Mouse (Mus musculus): ENCODE data around the gene Txnip.

GRCm38 (mm10) chr3:96600639-96601250 lies 43.0 kb downstream of the Txnip start, which contains the start of gene Lix1l:
- no peak for TF ChIP-seq USF1 (IDR thresholded peaks at IDR 0.05; ENCODE audit: low read depth)
- peak; percentile 72 for TF ChIP-seq POLR2AphosphoS2 (IDR thresholded peaks at IDR 0.05; ENCODE audit: insufficient read length, low read depth)
- TF ChIP-seq CEBPB (IDR thresholded peaks at IDR 0.05; ENCODE audit: insufficient read depth, poor library complexity, severe bottlenecking), result no peak
- no peak for TF ChIP-seq TCF12 (IDR thresholded peaks at IDR 0.05; ENCODE audit: insufficient read depth, poor library complexity, severe bottlenecking)
- TF ChIP-seq POLR2A (IDR thresholded peaks at IDR 0.05; ENCODE audit: insufficient read length, low read depth), result peak; percentile 87
- TF ChIP-seq E2F4 (IDR thresholded peaks at IDR 0.05; ENCODE audit: insufficient read depth), result no peak
- TF ChIP-seq TCF3 (IDR thresholded peaks at IDR 0.05; ENCODE audit: insufficient read length, low read depth), result no peak
- TF ChIP-seq MAX (IDR thresholded peaks at IDR 0.05; ENCODE audit: low read depth), result no peak
- peak; percentile 48 for TF ChIP-seq SRF (IDR thresholded peaks at IDR 0.05; ENCODE audit: control insufficient read depth, insufficient read length, low read depth)
- TF ChIP-seq MYOD1 (IDR thresholded peaks at IDR 0.05; ENCODE audit: control insufficient read depth in 1 of 3, insufficient read length in 2 of 3, low read depth in 2 of 3), result peak in 2 of 3 experiments; percentile 54 to 66
- TF ChIP-seq MYOG (IDR thresholded peaks at IDR 0.05; ENCODE audit: control insufficient read depth in 1 of 3, insufficient read depth in 1 of 3, insufficient read length in 2 of 3, low read depth in 2 of 3), result peak in 1 of 3 experiments; percentile 57

Measured in myocyte (in vitro differentiated cells).